Mouse (Mus musculus) kidney, postnatal 0 days (tissue): ENCODE data around the gene Ppp2r5e. TPM values are rescaled to one million over a fixed set of nuclear protein-coding genes. Genes with fewer than 3 reads are reported as not detected.

Experiments
- ATAC-seq: fragments of 200-750 bp; cut with Nextera tagmentation; replicated peaks from 2 replicates; pipeline ENCODE4 v1.8.0; 2017; ENCODE audit warnings: low read depth, moderate number of reproducible peaks, moderate TSS enrichment, moderate library complexity; ENCODE audit not compliant: low FRiP score
- DNase-seq: peaks from one replicate; pipeline ENCODE4 v3.0.0-alpha.2; 2016; ENCODE audit warnings: low spot score
- H3K27ac ChIP-seq: fragments of 300-500 bp; sonication (generic); 2 replicates; pipeline ENCODE4 v1.5.1; 2014; ENCODE audit warnings: mild to moderate bottlenecking
- H3K27me3 ChIP-seq: fragments of 300-500 bp; sonication (generic); 2 replicates; pipeline ENCODE4 v1.6.1; 2014; ENCODE audit warnings: low read length, mixed read lengths; ENCODE audit not compliant: insufficient read depth
- H3K36me3 ChIP-seq: fragments of 300-500 bp; sonication (generic); 2 replicates; pipeline ENCODE4 v1.6.1; 2014; ENCODE audit warnings: low read length, mixed read lengths; ENCODE audit not compliant: insufficient read depth
- H3K4me1 ChIP-seq: fragments of 300-500 bp; sonication (generic); replicated peaks from 2 replicates; pipeline ENCODE4 v1.6.1; 2014; ENCODE audit warnings: antibody characterized with exemption, low read length, mixed read lengths; ENCODE audit not compliant: insufficient read depth
- H3K4me2 ChIP-seq: fragments of 300-500 bp; sonication (generic); 2 replicates; pipeline ENCODE4 v1.6.1; 2014; ENCODE audit warnings: mild to moderate bottlenecking, low read length, moderate library complexity, mixed read lengths
- H3K4me3 ChIP-seq: fragments of 300-500 bp; sonication (generic); replicated peaks from 2 replicates; pipeline ENCODE4 v1.5.1; 2014; ENCODE audit warnings: low read depth, low read length
- H3K9ac ChIP-seq: fragments of 300-500 bp; sonication (generic); 2 replicates; pipeline ENCODE4 v1.6.1; 2014; ENCODE audit warnings: low read depth, low read length
- H3K9me3 ChIP-seq: fragments of 300-500 bp; sonication (generic); replicated peaks from 2 replicates; pipeline ENCODE4 v1.6.1; 2016; ENCODE audit warnings: low read length, inconsistent platforms, mixed read lengths
- CTCF ChIP-seq: IDR thresholded peaks from 2 replicates; pipeline ENCODE4 v1.5.1; 2016; ENCODE audit warnings: antibody characterized with exemption, low read depth, mild to moderate bottlenecking, moderate library complexity
- WGBS: fragments of 180-500 bp; shearing (Covaris S2); extraction: QIAGEN DNeasy Blood & Tissue Kit; methylation state at CpG from one replicate; pipeline ENCODE4 v1.1.7; 2014; 5-methylcytosine and 5-hydroxymethylcytosine counted together
- polyA plus RNA-seq: library from polyadenylated mRNA; unstranded; fragments of >200 nt; fragmentation: Nextera tagmentation; extraction: Ambion mirVana; gene quantifications from 2 replicates; pipeline ENCODE4 v1.2.1, GENCODE M21; 2015

Ppp2r5e gene
- polyA plus RNA-seq, 1 experiment from 2014 or later: 16.0 TPM

- no peaks in the 10 kb centered on the region for H3K9me3 ChIP-seq
- no peak overlapping the region for H3K4me3 ChIP-seq
- no peaks in the 10 kb centered on the region for H3K27me3 ChIP-seq
- H3K27ac ChIP-seq: no peak overlapping the region
- no peak for TF ChIP-seq CTCF
- no peak overlapping the region; the same call in 1 of the 2 replicates for H3K4me2 ChIP-seq
- H3K9ac ChIP-seq: no peak overlapping the region
- 15% methylated on average over 4 of the region's 4 CpGs for WGBS
- ATAC-seq (no peak), DNase-seq (peak; percentile 70)
- H3K36me3 ChIP-seq: no peaks in the 10 kb centered on the region
- peaks cover under 1% of the 10 kb centered on the region; the same call in 1 of the 2 replicates for H3K4me1 ChIP-seq
Observed at GRCm38 (mm10) chr12:75599490-75599889, 3.4 kb upstream of the Ppp2r5e start.

GRCm38 (mm10) chr12:75598988-75599387 lies 2.9 kb upstream of the Ppp2r5e start:
- TF ChIP-seq CTCF: no peak
- Histone ChIP-seq H3K36me3 (no peaks in the 10 kb centered on the region), H3K27me3 (no peaks in the 10 kb centered on the region), H3K4me2 (no peak overlapping the region; the same call in 1 of the 2 replicates), H3K9ac (no peak overlapping the region), H3K9me3 (no peaks in the 10 kb centered on the region), H3K4me3 (no peak overlapping the region), H3K4me1 (peaks cover 3% of the 10 kb centered on the region; the same call in 1 of the 2 replicates), H3K27ac (no peak overlapping the region)
- 55% methylated on average over 4 of the region's 4 CpGs for WGBS
- ATAC-seq (no peak), DNase-seq (no peak)

GRCm38 (mm10) chr12:75597707-75598106 lies 1.7 kb upstream of the Ppp2r5e start:
- DNase-seq (no peak), ATAC-seq (no peak)
- H3K4me3 ChIP-seq: no peak overlapping the region
- no peak for TF ChIP-seq CTCF
- WGBS: 82% methylated on average over 4 of the region's 4 CpGs
- H3K9ac ChIP-seq: no peak overlapping the region
- no peaks in the 10 kb centered on the region for H3K9me3 ChIP-seq
- 0 out of 2 replicates have a peak, but pooled peaks cover 3% of the 10 kb centered on the region for H3K36me3 ChIP-seq
- peaks cover 3% of the 10 kb centered on the region; the same call in 1 of the 2 replicates for H3K4me1 ChIP-seq
- no peak overlapping the region for H3K4me2 ChIP-seq
- no peaks in the 10 kb centered on the region for H3K27me3 ChIP-seq
- H3K27ac ChIP-seq: no peak overlapping the region

- peak overlapping the region; percentile 99 for H3K4me3 ChIP-seq
- no peak for TF ChIP-seq CTCF
- H3K9ac ChIP-seq: peak overlapping the region; percentile 96
- no peaks in the 10 kb centered on the region for H3K9me3 ChIP-seq
- H3K27me3 ChIP-seq: no peaks in the 10 kb centered on the region
- peaks cover 13% of the 10 kb centered on the region; the same call in 1 of the 2 replicates for H3K36me3 ChIP-seq
- H3K4me2 ChIP-seq: peak overlapping the region; percentile 87
- H3K27ac ChIP-seq: peak overlapping the region; percentile 98
- peak; percentile 9 for ATAC-seq
- WGBS: under 1% methylated on average over 88 of the region's 97 CpGs
- H3K4me1 ChIP-seq: peaks cover 3% of the 10 kb centered on the region; the same call in 1 of the 2 replicates
- DNase-seq: peak; percentile 33
Observed at GRCm38 (mm10) chr12:75595291-75596153, 523 bp downstream of the Ppp2r5e start.

- WGBS: 35% methylated on average over 5 of the region's 5 CpGs
- DNase-seq: no peak
Observed at GRCm38 (mm10) chr12:75594404-75594803, 1.6 kb downstream of the Ppp2r5e start.

GRCm38 (mm10) chr12:75593817-75594216 lies 2.2 kb downstream of the Ppp2r5e start:
- H3K4me1 ChIP-seq: peaks cover 3% of the 10 kb centered on the region; the same call in 1 of the 2 replicates
- peaks cover 17% of the 10 kb centered on the region for H3K36me3 ChIP-seq
- H3K27me3 ChIP-seq: no peaks in the 10 kb centered on the region
- H3K9ac ChIP-seq: no peak overlapping the region
- no peak for ATAC-seq
- H3K4me3 ChIP-seq: no peak overlapping the region
- WGBS: 70% methylated on average over 4 of the region's 4 CpGs
- no peak for TF ChIP-seq CTCF
- no peak overlapping the region for H3K27ac ChIP-seq
- H3K4me2 ChIP-seq: peak overlapping the region; percentile 87; the same call in 1 of the 2 replicates
- no peak for DNase-seq
- H3K9me3 ChIP-seq: no peaks in the 10 kb centered on the region

More at GRCm38 (mm10) chr12:75594404-75594803, 1.6 kb downstream of the Ppp2r5e start:
- Histone ChIP-seq H3K9ac (no peak overlapping the region), H3K36me3 (peaks cover 17% of the 10 kb centered on the region), H3K4me1 (peaks cover 3% of the 10 kb centered on the region; the same call in 1 of the 2 replicates), H3K4me3 (peak overlapping the region; percentile 99), H3K9me3 (no peaks in the 10 kb centered on the region), H3K27ac (no peak overlapping the region), H3K4me2 (peak overlapping the region; percentile 87), H3K27me3 (no peaks in the 10 kb centered on the region)
- no peak for TF ChIP-seq CTCF
- ATAC-seq: no peak
